Mouse (Mus musculus) stomach, postnatal 0 days (tissue): ENCODE results near the gene Rnf6.
"Not testable (repeated sequence)": the region's sequence is repeated elsewhere in the genome, so short reads cannot be mapped to it uniquely, and the experiment has no call there.

ENCODE experiments used
- CTCF ChIP-seq: IDR thresholded peaks from 2 replicates; pipeline ENCODE4 v1.5.1; 2016; ENCODE audit warnings: antibody characterized with exemption, low read depth, mild to moderate bottlenecking, moderate library complexity
- EP300 ChIP-seq: optimal IDR thresholded peaks from 2 replicates; pipeline ENCODE3; 2016; ENCODE audit warnings: antibody characterized with exemption

DNA sequence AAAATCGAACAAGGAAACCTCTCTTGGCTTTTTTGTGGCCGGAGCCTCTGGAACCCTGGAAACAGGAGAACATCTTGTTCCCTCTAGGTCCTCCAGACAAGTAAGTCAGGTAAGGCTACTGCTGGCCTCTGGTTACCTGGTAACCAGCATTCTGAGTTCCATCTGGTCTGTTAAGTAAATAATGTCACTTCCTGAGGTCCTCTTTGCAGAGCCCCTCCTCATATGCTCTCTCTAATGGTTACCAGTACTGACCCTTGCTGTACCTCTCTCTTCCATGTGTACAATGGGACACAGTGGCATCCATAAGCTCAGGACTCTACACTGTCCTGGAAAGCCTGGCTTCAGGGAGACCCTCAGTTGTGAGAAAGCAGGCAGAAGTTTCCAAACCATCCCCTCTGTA is 50.7 kb downstream of the Rnf6 start, which contains the start of gene Gm6309:
- TF ChIP-seq CTCF, EP300: not testable (repeated sequence)
